Comparison of ENCODE assay signal across 9 mouse cellular contexts in genomic region chr4:149445868-149446267, GRCm38 (mm10). TPM values are rescaled to one million over a fixed set of nuclear protein-coding genes. Genes with fewer than 3 reads are reported as not detected.
DNase-seq lines count a peak whose midpoint lies in the region; ATAC-seq and TF ChIP-seq lines count a peak whose summit lies in the region.
"Had no signal": no experiment of that assay in that cellular context is flagged by ENCODE, and none has a peak within 500 bp of the region (broad histone marks: within the 10 kb centered on the region; RNA-seq: fewer than 3 reads in every experiment).

No protein-coding gene starts in this region.

- 2% methylated on average over 11 of the region's 11 CpGs for WGBS in heart, embryonic 10.5 days

- no peaks in the 10 kb centered on the region for H3K9me3 ChIP-seq in MEL (replicated peaks; ENCODE audit: insufficient read depth, low read length)
- H3K9me3 ChIP-seq in heart, embryonic 10.5 days = no peaks in the 10 kb centered on the region

- peaks cover 0 to 17% of the 10 kb centered on the region in 2 experiments; a peak in 2 of 4 replicates for H3K36me3 ChIP-seq in MEL (ENCODE audit: control insufficient read depth in 1 of 2, insufficient read depth in 2 of 2, low read length in 2 of 2)
- no peaks in the 10 kb centered on the region for H3K36me3 ChIP-seq in heart, embryonic 10.5 days

- no peaks in the 10 kb centered on the region for H3K27me3 ChIP-seq in MEL (ENCODE audit: control insufficient read depth in 1 of 2, insufficient read depth in 2 of 2, low read length in 2 of 2)
- H3K27me3 ChIP-seq in heart, embryonic 10.5 days (ENCODE audit: insufficient read depth, poor library complexity, severe bottlenecking) = no peaks in the 10 kb centered on the region

- peak overlapping the region; percentile 68 for H3K27ac ChIP-seq in MEL (ENCODE audit: control insufficient read depth, low read depth, low read length)
- H3K27ac ChIP-seq in heart, embryonic 10.5 days = peak overlapping the region; percentile 92

- H3K9ac ChIP-seq in MEL (ENCODE audit: control insufficient read depth, low read depth, low read length, poor library complexity, severe bottlenecking) = peak overlapping the region; percentile 64

- TF ChIP-seq RAD21 in MEL (IDR thresholded peaks at IDR 0.05; ENCODE audit: low read depth, low read length) = no peak

- TF ChIP-seq CTCF in MEL (IDR thresholded peaks at IDR 0.05 in 2 of 3, conservative IDR thresholded peaks at IDR 0.05 in 1 of 3; ENCODE audit: control insufficient read depth in 1 of 3, insufficient read depth in 1 of 3, low read depth in 2 of 3, low read length in 3 of 3, poor library complexity in 1 of 3, severe bottlenecking in 1 of 3) = no peak

- ATAC-seq in megakaryocyte, adult 5-6 weeks (ENCODE audit: poor library complexity, severe bottlenecking) = peak; percentile 44

- H3K4me1 ChIP-seq in MEL (ENCODE audit: control insufficient read depth in 1 of 2, insufficient read depth in 2 of 2, low read length in 2 of 2) = peaks cover 7 to 15% of the 10 kb centered on the region in 2 experiments; a peak in 3 of 4 replicates
- H3K4me1 ChIP-seq in heart, embryonic 10.5 days = peaks cover 20% of the 10 kb centered on the region

- TF ChIP-seq EP300 in MEL (IDR thresholded peaks at IDR 0.05; ENCODE audit: low read depth in 1 of 2, low read length in 2 of 2) = no peak

- TF ChIP-seq POLR2A in MEL (IDR thresholded peaks at IDR 0.05; ENCODE audit: control insufficient read depth in 1 of 2, insufficient read depth in 1 of 2, low read depth in 1 of 2, low read length in 2 of 2, poor library complexity in 1 of 2) = peak in 1 of 2 experiments; percentile 44; a peak in 2 of 4 replicates

- H3K79me2 ChIP-seq in MEL (ENCODE audit: control insufficient read depth, insufficient read depth, low read length, poor library complexity) = no peaks in the 10 kb centered on the region; the same call in 1 of the 2 replicates

- DNase-seq in adrenal gland, adult 2 months = peak; percentile 24
- no peak for DNase-seq in adrenal gland, postnatal 4 days (ENCODE audit: low spot score in 2 of 2)
- peak; percentile 89 for DNase-seq in MEL (ENCODE audit: low read depth, low spot score)
- DNase-seq in embryo, embryonic 11.5 days (ENCODE audit: low read depth, low spot score) = peak; percentile 59
- DNase-seq in heart, embryonic 10.5 days (ENCODE audit: low spot score) = peak; percentile 93
- peak; percentile 82 to 89 for DNase-seq in kidney, postnatal 4 days
- DNase-seq in testis, postnatal 14 days (ENCODE audit: low spot score) = peak; percentile 62

- peak overlapping the region; percentile 52 to 67 for H3K4me3 ChIP-seq in MEL (ENCODE audit: control insufficient read depth in 1 of 2, insufficient read depth in 1 of 2, low read depth in 2 of 2, low read length in 2 of 2)
- peak overlapping the region; percentile 52 for H3K4me3 ChIP-seq in heart, embryonic 10.5 days

TF ChIP-seq in MEL, 35 proteins besides CTCF, POLR2A, EP300 and RAD21:
- TF ChIP-seq RCOR1 (IDR thresholded peaks at IDR 0.05; ENCODE audit: low read depth, low read length) (no peak; the same call in 1 of the 2 replicates), TBP (IDR thresholded peaks at IDR 0.05; ENCODE audit: low read depth, low read length) (peak; percentile 68; the same call in 1 of the 2 replicates), ELF1 (IDR thresholded peaks at IDR 0.05; ENCODE audit: low read depth, low read length) (peak; percentile 88), ETS1 (IDR thresholded peaks at IDR 0.05; ENCODE audit: low read depth, low read length) (0 out of 2 replicates have a peak, but pooled peaks have one; percentile 17)
TF ChIP-seq in MEL: peak in this region for 3.

RNA-seq across cellular contexts. Expression of gene Rbp7, which starts 8.9 kb away (rescaled TPM):
- total RNA-seq in adrenal gland, adult 2 months (2021) = 10 to 100 TPM; 13.3 to 14.3 TPM
- 3.4 and 6.1 TPM in 2 replicates for polyA plus RNA-seq in adrenal gland, adult 2 months (2012; rRNA removed)
- total RNA-seq in adrenal gland, postnatal 4 days (2021) = 10 to 100 TPM; 12.6 to 19.8 TPM
- total RNA-seq in MEL (2012; rRNA removed) = not detected in 2 replicates
- not detected for polyA plus RNA-seq in MEL (2012; ENCODE audit: insufficient read depth in 1 of 2, insufficient read length in 2 of 2, low read depth in 1 of 2, low replicate concordance in 2 of 2, missing spikeins in 1 of 2)
- 0.67 and 1.3 TPM in 2 replicates for polyA plus RNA-seq in heart, embryonic 10.5 days (2016; fragmentation: Nextera tagmentation; extraction: Ambion mirVana)
- total RNA-seq in megakaryocyte, adult 5-6 weeks (2015) = not detected in 2 replicates
- total RNA-seq in megakaryocyte, adult 5-6 weeks (2017) = not detected in 2 replicates
- total RNA-seq: layer of hippocampus, postnatal 14 days had no signal

RNA-seq across cellular contexts. Expression of gene Ube4b, which starts 19.3 kb away (rescaled TPM):
- 10 to 100 TPM; 70.9 to 85.0 TPM for total RNA-seq in adrenal gland, adult 2 months (2021)
- 84.7 and 105 TPM in 2 replicates for polyA plus RNA-seq in adrenal gland, adult 2 months (2012; rRNA removed)
- total RNA-seq in adrenal gland, postnatal 4 days (2021) = 10 to 100 TPM; 89.1 to 92.6 TPM
- 28.4 and 39.0 TPM in 2 replicates for total RNA-seq in MEL (2012; rRNA removed)
- 100 to 1,000 TPM in 1 of 2 experiments, 10 to 100 TPM in 1; 71.0 to 104 TPM for polyA plus RNA-seq in MEL (2012; ENCODE audit: insufficient read depth in 1 of 2, insufficient read length in 2 of 2, low read depth in 1 of 2, low replicate concordance in 2 of 2, missing spikeins in 1 of 2)
- polyA plus RNA-seq in heart, embryonic 10.5 days (2016; fragmentation: Nextera tagmentation; extraction: Ambion mirVana) = 57.1 and 62.9 TPM in 2 replicates
- total RNA-seq in megakaryocyte, adult 5-6 weeks (2015) = 31.7 and 41.1 TPM in 2 replicates
- total RNA-seq in megakaryocyte, adult 5-6 weeks (2017) = 22.4 and 26.3 TPM in 2 replicates

RNA-seq across cellular contexts. Expression of gene Tmem274, which starts 31.3 kb away (rescaled TPM):
- not detected for total RNA-seq in adrenal gland, adult 2 months (2021)
- not detected in 2 replicates for polyA plus RNA-seq in adrenal gland, adult 2 months (2012; rRNA removed)
- not detected for total RNA-seq in adrenal gland, postnatal 4 days (2021)
- not detected in 2 replicates for total RNA-seq in MEL (2012; rRNA removed)
- not detected for polyA plus RNA-seq in MEL (2012; ENCODE audit: insufficient read depth in 1 of 2, insufficient read length in 2 of 2, low read depth in 1 of 2, low replicate concordance in 2 of 2, missing spikeins in 1 of 2)
- polyA plus RNA-seq in heart, embryonic 10.5 days (2016; fragmentation: Nextera tagmentation; extraction: Ambion mirVana) = 0.30 and 0.49 TPM in 2 replicates
- total RNA-seq in megakaryocyte, adult 5-6 weeks (2015) = not detected in 2 replicates
- total RNA-seq in megakaryocyte, adult 5-6 weeks (2017) = not detected in 2 replicates
- total RNA-seq: layer of hippocampus, postnatal 14 days had no signal

RNA-seq across cellular contexts. Expression of gene Nmnat1, which starts 39.1 kb away (rescaled TPM):
- total RNA-seq in adrenal gland, adult 2 months (2021) = 10 to 100 TPM; 14.2 to 15.2 TPM
- polyA plus RNA-seq in adrenal gland, adult 2 months (2012; rRNA removed) = 9.1 and 10.4 TPM in 2 replicates
- 10 to 100 TPM; 10.1 to 12.3 TPM for total RNA-seq in adrenal gland, postnatal 4 days (2021)
- 18.9 and 22.3 TPM in 2 replicates for total RNA-seq in MEL (2012; rRNA removed)
- polyA plus RNA-seq in MEL (2012; ENCODE audit: insufficient read depth in 1 of 2, insufficient read length in 2 of 2, low read depth in 1 of 2, low replicate concordance in 2 of 2, missing spikeins in 1 of 2) = 10 to 100 TPM in 1 of 2 experiments, not detected in 1; 19.8 TPM
- polyA plus RNA-seq in heart, embryonic 10.5 days (2016; fragmentation: Nextera tagmentation; extraction: Ambion mirVana) = 15.9 and 16.9 TPM in 2 replicates
- 4.0 and 5.1 TPM in 2 replicates for total RNA-seq in megakaryocyte, adult 5-6 weeks (2015)
- total RNA-seq in megakaryocyte, adult 5-6 weeks (2017) = 3.8 and 6.0 TPM in 2 replicates

RNA-seq across cellular contexts. Expression of gene Lzic, which starts 39.2 kb away (rescaled TPM):
- 10 to 100 TPM; 22.3 to 27.7 TPM for total RNA-seq in adrenal gland, adult 2 months (2021)
- 22.6 and 22.9 TPM in 2 replicates for polyA plus RNA-seq in adrenal gland, adult 2 months (2012; rRNA removed)
- total RNA-seq in adrenal gland, postnatal 4 days (2021) = 10 to 100 TPM; 35.3 to 37.4 TPM
- total RNA-seq in MEL (2012; rRNA removed) = 24.0 and 25.0 TPM in 2 replicates
- polyA plus RNA-seq in MEL (2012; ENCODE audit: insufficient read depth in 1 of 2, insufficient read length in 2 of 2, low read depth in 1 of 2, low replicate concordance in 2 of 2, missing spikeins in 1 of 2) = 10 to 100 TPM in 1 of 2 experiments, not detected in 1; 26.2 TPM
- 38.1 and 46.4 TPM in 2 replicates for polyA plus RNA-seq in heart, embryonic 10.5 days (2016; fragmentation: Nextera tagmentation; extraction: Ambion mirVana)
- total RNA-seq in megakaryocyte, adult 5-6 weeks (2015) = 17.2 and 19.1 TPM in 2 replicates
- total RNA-seq in megakaryocyte, adult 5-6 weeks (2017) = 22.2 and 53.8 TPM in 2 replicates

Comparison
In these comparisons a context has a peak if more than half of its experiments do, and no peak if none do; other contexts are left out.
1. DNase-seq: peak in adrenal gland, adult 2 months (single experiment), MEL (single experiment), embryo, embryonic 11.5 days (single experiment), heart, embryonic 10.5 days (single experiment), kidney, postnatal 4 days (2 of 2) and testis, postnatal 14 days (single experiment); none in adrenal gland, postnatal 4 days (0 of 2).
2. RNA of gene Rbp7, which starts 8.9 kb away (total RNA-seq): 12.6 to 19.8 TPM in adrenal gland, postnatal 4 days and 13.3 to 14.3 TPM in adrenal gland, adult 2 months; not detected in MEL and not detected in megakaryocyte, adult 5-6 weeks; every median in the first group is over 10 times any median in the second.